Mouse (Mus musculus) CH12.LX (cell line): ENCODE measurements at regions not wholly inside any gene's neighbourhood (a gene's known extent, or its start where the extent isn't known, plus 50 kb on each side); places are given as distances from the start of the nearest gene placed in this dataset.
A peak's percentile ranks its signal among the peaks of the same experiment; 100 is the strongest.

Experiments
- DNase-seq: peaks from one replicate; pipeline ENCODE4 v3.0.0-alpha.2; 2013; ENCODE audit errors: extremely low read depth
- H3K27ac ChIP-seq: 2 replicates; pipeline ENCODE4 v1.5.1; 2012; ENCODE audit warnings: low read depth, mild to moderate bottlenecking, control low read depth, moderate library complexity; ENCODE audit not compliant: insufficient read depth
- H3K27me3 ChIP-seq: replicated peaks from 2 replicates; pipeline ENCODE3; 2012; ENCODE audit warnings: inconsistent platforms
- H3K36me3 ChIP-seq, 2 experiments: replicated peaks in 1 of 2; 2 replicates each; pipeline versions ENCODE3 to v1.6.1; 2012; ENCODE audit warnings: inconsistent platforms in 1 of 2, low read length in 1 of 2, mild to moderate bottlenecking in 1 of 2, mixed read lengths in 1 of 2, moderate library complexity in 1 of 2; ENCODE audit not compliant: control insufficient read depth in 1 of 2, insufficient read depth in 1 of 2
- H3K4me1 ChIP-seq, 2 experiments: 2 replicates each; pipeline ENCODE4 v1.6.1; 2012; ENCODE audit warnings: inconsistent platforms in 1 of 2, moderate library complexity in 1 of 2; ENCODE audit not compliant: insufficient read depth in 2 of 2, control insufficient read depth in 1 of 2
- H3K4me2 ChIP-seq: 2 replicates; pipeline ENCODE4 v1.6.1; 2012; ENCODE audit warnings: low read depth, mild to moderate bottlenecking, control low read depth; ENCODE audit not compliant: poor library complexity, insufficient read depth, severe bottlenecking
- H3K4me3 ChIP-seq, 3 experiments: fragments of 150-350 bp in 1 of 3; sonication (generic) in 1 of 3; replicated peaks in 1 of 3; 2 replicates each; pipeline versions ENCODE3 to v1.5.1; 2011 to 2012; ENCODE audit warnings: low read depth in 2 of 3, low read length in 2 of 3, mild to moderate bottlenecking in 2 of 3, moderate library complexity in 2 of 3, control low read depth in 1 of 3, improper control_type of control experiment in 1 of 3, inconsistent platforms in 1 of 3, mixed read lengths in 1 of 3; ENCODE audit not compliant: poor library complexity in 1 of 3
- H3K79me2 ChIP-seq: replicated peaks from 2 replicates; pipeline ENCODE4 v1.6.1; 2012; ENCODE audit warnings: mild to moderate bottlenecking, moderate library complexity; ENCODE audit not compliant: control insufficient read depth, poor library complexity, insufficient read depth, severe bottlenecking; ENCODE audit errors: extremely low read depth
- H3K9ac ChIP-seq: 2 replicates; pipeline ENCODE4 v1.6.1; 2012; ENCODE audit warnings: low read depth, mild to moderate bottlenecking, control low read depth, moderate library complexity; ENCODE audit not compliant: insufficient read depth
- H3K9me3 ChIP-seq: replicated peaks from 2 replicates; pipeline ENCODE3; 2012; ENCODE audit warnings: low read length, inconsistent platforms, mixed read lengths
- BHLHE40 ChIP-seq: IDR thresholded peaks from 2 replicates; pipeline ENCODE4 v1.6.1; 2011; ENCODE audit warnings: mild to moderate bottlenecking, low read depth, low read length, improper control_type of control experiment
- CHD1 ChIP-seq: IDR thresholded peaks from 2 replicates; pipeline ENCODE4 v1.6.1; 2012; ENCODE audit warnings: low read depth, low read length, improper control_type of control experiment, inconsistent platforms
- CHD2 ChIP-seq: IDR thresholded peaks from 2 replicates; pipeline ENCODE4 v1.6.1; 2011; ENCODE audit warnings: low read length, improper control_type of control experiment
- CTCF ChIP-seq, 2 experiments: IDR thresholded peaks in 1 of 2; conservative IDR thresholded peaks in 1 of 2; 2 replicates each; pipeline ENCODE4 v1.5.1; 2011 to 2012; ENCODE audit warnings: low read depth in 2 of 2, low read length in 2 of 2, improper control_type of control experiment in 1 of 2, inconsistent platforms in 1 of 2, mild to moderate bottlenecking in 1 of 2, moderate library complexity in 1 of 2
- E2F4 ChIP-seq: IDR thresholded peaks from 2 replicates; pipeline ENCODE4 v1.6.1; 2011; ENCODE audit warnings: low read depth, low read length, improper control_type of control experiment; ENCODE audit not compliant: insufficient replicate concordance
- ELF1 ChIP-seq: IDR thresholded peaks from 2 replicates; pipeline ENCODE4 v1.6.1; 2014; ENCODE audit warnings: low read depth, mild to moderate bottlenecking, inconsistent platforms, low read length, improper control_type of control experiment
- EP300 ChIP-seq: IDR thresholded peaks from 2 replicates; pipeline ENCODE4 v1.6.1; 2011; ENCODE audit warnings: low read length, improper control_type of control experiment
- ETS1 ChIP-seq: conservative IDR thresholded peaks from 2 replicates; pipeline ENCODE4 v1.6.1; 2012; ENCODE audit warnings: low read depth, mild to moderate bottlenecking, inconsistent platforms, low read length, improper control_type of control experiment, moderate library complexity
- IRF4 ChIP-seq: IDR thresholded peaks from 2 replicates; pipeline ENCODE4 v1.6.1; 2014; ENCODE audit warnings: low read depth, mild to moderate bottlenecking, inconsistent platforms, low read length, improper control_type of control experiment
- JUN ChIP-seq: IDR thresholded peaks from 2 replicates; pipeline ENCODE4 v1.6.1; 2011; ENCODE audit warnings: low read depth, mild to moderate bottlenecking, low read length, improper control_type of control experiment, moderate library complexity; ENCODE audit not compliant: insufficient read depth
- JUND ChIP-seq: conservative IDR thresholded peaks from 2 replicates; pipeline ENCODE4 v1.6.1; 2011; ENCODE audit warnings: low read depth, low read length, improper control_type of control experiment
- MAX ChIP-seq: IDR thresholded peaks from 2 replicates; pipeline ENCODE4 v1.6.1; 2011; ENCODE audit warnings: low read length, improper control_type of control experiment
- MAZ ChIP-seq: IDR thresholded peaks from 2 replicates; pipeline ENCODE4 v1.6.1; 2012; ENCODE audit warnings: low read depth, mild to moderate bottlenecking, inconsistent platforms, low read length, improper control_type of control experiment, moderate library complexity
- MEF2A ChIP-seq: IDR thresholded peaks from 2 replicates; pipeline ENCODE4 v1.6.1; 2014; ENCODE audit warnings: low read depth, mild to moderate bottlenecking, inconsistent platforms, low read length, improper control_type of control experiment, borderline replicate concordance
- MYC ChIP-seq: IDR thresholded peaks from 2 replicates; pipeline ENCODE4 v1.6.1; 2011; ENCODE audit warnings: low read depth, mild to moderate bottlenecking, improper control_type of control experiment, low read length
- NELFE ChIP-seq: IDR thresholded peaks from 2 replicates; pipeline ENCODE4 v1.6.1; 2011; ENCODE audit warnings: low read depth, low read length, improper control_type of control experiment
- PAX5 ChIP-seq: IDR thresholded peaks from 2 replicates; pipeline ENCODE4 v1.6.1; 2012; ENCODE audit warnings: low read length, inconsistent platforms, mixed read lengths
- POLR2A ChIP-seq: IDR thresholded peaks from 2 replicates; pipeline ENCODE4 v1.6.1; 2011; ENCODE audit warnings: low read depth, mild to moderate bottlenecking, improper control_type of control experiment, low read length
- SIN3A ChIP-seq: IDR thresholded peaks from 2 replicates; pipeline ENCODE4 v1.6.1; 2012; ENCODE audit warnings: low read length, improper control_type of control experiment, inconsistent platforms
- TCF12 ChIP-seq: IDR thresholded peaks from 2 replicates; pipeline ENCODE4 v1.6.1; 2014; ENCODE audit warnings: low read depth, mild to moderate bottlenecking, inconsistent platforms, low read length, improper control_type of control experiment
- UBTF ChIP-seq: IDR thresholded peaks from 2 replicates; pipeline ENCODE4 v1.6.1; 2012; ENCODE audit warnings: low read depth, mild to moderate bottlenecking, inconsistent platforms, low read length, improper control_type of control experiment, moderate library complexity
- USF1 ChIP-seq: IDR thresholded peaks from 2 replicates; pipeline ENCODE4 v1.6.1; 2014; ENCODE audit warnings: low read depth, mild to moderate bottlenecking, inconsistent platforms, low read length, improper control_type of control experiment
- USF2 ChIP-seq: conservative IDR thresholded peaks from 2 replicates; pipeline ENCODE4 v1.6.1; 2011; ENCODE audit warnings: low read depth, low read length, improper control_type of control experiment
- ZC3H11A ChIP-seq: IDR thresholded peaks from 2 replicates; pipeline ENCODE4 v1.6.1; 2012; ENCODE audit warnings: low read depth, mild to moderate bottlenecking, inconsistent platforms, low read length, improper control_type of control experiment
- ZKSCAN1 ChIP-seq: IDR thresholded peaks from 2 replicates; pipeline ENCODE4 v1.6.1; 2012; ENCODE audit warnings: low read depth, inconsistent platforms, low read length, improper control_type of control experiment, borderline replicate concordance
- ZMIZ1 ChIP-seq: IDR thresholded peaks from 2 replicates; pipeline ENCODE4 v1.6.1; 2012; ENCODE audit warnings: low read depth, mild to moderate bottlenecking, inconsistent platforms, low read length, improper control_type of control experiment
- ZNF384 ChIP-seq: IDR thresholded peaks from 2 replicates; pipeline ENCODE4 v1.6.1; 2012; ENCODE audit warnings: low read depth, low read length, improper control_type of control experiment, inconsistent platforms
- dilution Hi-C: fragments of 300-500 bp; cut with MboI; formaldehyde crosslinking; loops from 2 replicates; pipeline ENCODE4 v1.14.3; 2020; ENCODE audit warnings: low sequenced_read_pairs; ENCODE audit not compliant: extremely low pct_unique_long_range_greater_than_20kb, extremely low pct_ligation_motif_present
- in situ Hi-C: fragments of 300-500 bp; cut with MboI; formaldehyde crosslinking; loops from 3 replicates; pipeline ENCODE4 v1.14.3; 2019; ENCODE audit warnings: low sequenced_read_pairs, low pct_ligation_motif_present, low pct_unique_long_range_greater_than_20kb, mixed read lengths

DNA sequence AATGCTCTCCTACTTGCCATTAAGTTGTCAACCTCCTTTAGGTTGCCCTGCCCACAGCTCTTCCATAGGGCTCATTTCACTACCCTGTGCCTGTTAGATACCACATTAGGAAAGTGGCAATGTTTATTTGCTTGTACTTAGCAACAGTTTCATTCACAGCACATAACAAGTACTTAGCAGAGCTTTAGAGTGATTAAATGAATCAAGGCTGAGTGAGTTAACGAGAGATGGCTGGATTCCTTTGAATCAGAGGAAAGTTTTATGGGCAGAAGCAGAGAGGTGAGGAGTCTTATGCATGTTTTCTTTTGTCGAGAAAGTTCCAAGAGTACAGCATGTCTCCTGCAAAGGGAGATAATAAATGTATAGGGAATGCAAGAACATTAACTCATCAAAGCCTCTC is 60.5 kb downstream of the Ptgs2 start:
- Histone ChIP-seq H3K4me2 (no peak overlapping the region), H3K9ac (no peak overlapping the region), H3K36me3 (no peaks in the 10 kb centered on the region), H3K27me3 (no peaks in the 10 kb centered on the region), H3K4me1 (peaks cover 0 to 7% of the 10 kb centered on the region in 2 experiments; a peak in 2 of 4 replicates)
- TF ChIP-seq NELFE (no peak), MEF2A (no peak), POLR2A (no peak), ZNF384 (no peak), ZKSCAN1 (no peak), CHD1 (no peak), UBTF (no peak), BHLHE40 (no peak), CHD2 (no peak), EP300 (no peak), MYC (no peak), JUN (no peak), E2F4 (no peak), ZC3H11A (no peak), MAZ (no peak), ZMIZ1 (no peak), ELF1 (no peak), USF1 (no peak), USF2 (no peak), MAX (no peak)
- TF ChIP-seq, all 38 proteins: peak for 0
- in situ Hi-C loops (no loop called here), dilution Hi-C loops (no loop called here)
- no peak for DNase-seq
- no peak overlapping the region for H3K4me3 ChIP-seq
- H3K9me3 ChIP-seq: no peaks in the 10 kb centered on the region
- H3K27ac ChIP-seq: no peak overlapping the region
- no peaks in the 10 kb centered on the region for H3K79me2 ChIP-seq

DNA sequence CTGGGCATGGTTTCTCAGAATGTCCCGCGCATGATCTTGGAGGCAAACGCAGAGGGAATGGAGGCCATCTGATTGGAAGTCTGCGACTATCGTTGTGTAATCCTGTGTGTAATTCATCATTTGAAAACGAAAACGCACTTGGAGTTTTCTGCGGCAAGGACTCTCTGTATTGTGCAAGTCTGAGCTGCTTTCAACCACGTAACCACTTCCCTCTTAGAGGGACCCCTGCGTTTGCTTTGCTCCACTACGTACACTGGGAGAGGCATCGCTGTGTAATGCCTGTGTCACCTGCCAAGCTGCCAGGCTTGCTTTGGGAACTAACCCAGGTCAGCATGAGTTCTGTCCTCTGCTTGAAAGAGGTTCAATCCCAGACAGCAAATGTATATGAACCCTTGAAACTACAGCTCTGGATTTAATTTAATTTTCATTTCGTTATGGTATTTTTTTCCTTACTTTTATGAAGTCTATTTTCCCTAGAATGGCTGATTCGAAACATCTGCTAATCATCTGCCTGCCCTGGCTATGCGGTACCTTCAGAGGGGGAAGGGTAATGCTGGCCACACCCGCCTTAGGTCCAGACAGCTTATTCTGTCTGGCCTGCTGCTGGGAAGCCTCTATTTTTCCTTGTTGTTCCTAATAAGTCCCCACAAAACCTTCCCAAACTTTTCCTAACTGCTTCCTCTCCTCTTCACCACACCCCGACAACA is 65.2 kb downstream of the Ptgs2 start:
- Histone ChIP-seq H3K36me3 (no peaks in the 10 kb centered on the region), H3K9me3 (no peaks in the 10 kb centered on the region), H3K4me2 (peak overlapping the region; percentile 97), H3K27ac (no peak overlapping the region), H3K9ac (peak overlapping the region; percentile 59), H3K4me3 (peak overlapping the region in 2 of 3 experiments; percentile 21 to 65), H3K27me3 (no peaks in the 10 kb centered on the region), H3K4me1 (peaks cover 0 to 14% of the 10 kb centered on the region in 2 experiments; a peak in 2 of 4 replicates), H3K79me2 (no peaks in the 10 kb centered on the region)
- in situ Hi-C loops: no loop called here
- TF ChIP-seq ZNF384: no peak
- peak; percentile 48; the same call in 1 of the 2 replicates for TF ChIP-seq IRF4
- no peak for TF ChIP-seq ZKSCAN1
- no peak for TF ChIP-seq PAX5
- peak; percentile 46; the same call in 1 of the 2 replicates for TF ChIP-seq BHLHE40
- TF ChIP-seq JUND: no peak
- TF ChIP-seq EP300: 0 out of 2 replicates have a peak, but pooled peaks have one; percentile 35
- TF ChIP-seq TCF12: no peak
- TF ChIP-seq ETS1: 0 out of 2 replicates have a peak, but pooled peaks have one; percentile 7
- no peak for TF ChIP-seq CTCF (conservative IDR thresholded peaks at IDR 0.05 in 1 of 2, IDR thresholded peaks at IDR 0.05 in 1 of 2; ENCODE audit: low read depth in 2 of 2, low read length in 2 of 2)
- TF ChIP-seq ZC3H11A: no peak
- no peak for TF ChIP-seq SIN3A
- TF ChIP-seq E2F4: no peak
- TF ChIP-seq MAX: no peak
- dilution Hi-C loops: no loop called here
- peak; percentile 40 for DNase-seq
